Mouse (Mus musculus) hindbrain, embryonic 10.5 days (tissue): ENCODE measurements around the gene Ranbp6. TPM values are rescaled to one million over a fixed set of nuclear protein-coding genes. Genes with fewer than 3 reads are reported as not detected.

ENCODE experiments used
- DNase-seq: peaks from one replicate; pipeline ENCODE4 v3.0.0-alpha.2; 2017; ENCODE audit warnings: low spot score
- H3K27ac ChIP-seq: fragments of 300-500 bp; sonication (generic); 2 replicates; pipeline ENCODE4 v1.5.1; 2016; ENCODE audit warnings: mild to moderate bottlenecking, moderate library complexity
- H3K27me3 ChIP-seq: fragments of 300-500 bp; sonication (generic); 2 replicates; pipeline ENCODE4 v1.6.1; 2016; ENCODE audit warnings: mild to moderate bottlenecking; ENCODE audit not compliant: poor library complexity, insufficient read depth, severe bottlenecking
- H3K36me3 ChIP-seq: fragments of 300-500 bp; sonication (generic); 2 replicates; pipeline ENCODE4 v1.6.1; 2016; ENCODE audit warnings: mild to moderate bottlenecking, moderate library complexity
- H3K4me1 ChIP-seq: fragments of 300-500 bp; sonication (generic); replicated peaks from 2 replicates; pipeline ENCODE4 v1.6.1; 2016; ENCODE audit warnings: mild to moderate bottlenecking
- H3K4me3 ChIP-seq: fragments of 300-500 bp; sonication (generic); 2 replicates; pipeline ENCODE4 v1.5.1; 2016; ENCODE audit warnings: mild to moderate bottlenecking, moderate library complexity
- H3K9me3 ChIP-seq: fragments of 300-500 bp; sonication (generic); 2 replicates; pipeline ENCODE4 v1.6.1; 2016; ENCODE audit warnings: mild to moderate bottlenecking, moderate library complexity
- WGBS: fragments of 180-500 bp; shearing (Covaris S2); methylation state at CpG from one replicate; pipeline ENCODE4 v1.1.7; 2016; 5-methylcytosine and 5-hydroxymethylcytosine counted together
- polyA plus RNA-seq: library from polyadenylated mRNA; unstranded; fragments of >200 nt; fragmentation: Nextera tagmentation; extraction: Ambion mirVana; gene quantifications from 2 replicates; pipeline ENCODE4 v1.2.1, GENCODE M21; 2016

Ranbp6 gene
- polyA plus RNA-seq, 1 experiment from 2014 or later = 24.7 TPM

DNA sequence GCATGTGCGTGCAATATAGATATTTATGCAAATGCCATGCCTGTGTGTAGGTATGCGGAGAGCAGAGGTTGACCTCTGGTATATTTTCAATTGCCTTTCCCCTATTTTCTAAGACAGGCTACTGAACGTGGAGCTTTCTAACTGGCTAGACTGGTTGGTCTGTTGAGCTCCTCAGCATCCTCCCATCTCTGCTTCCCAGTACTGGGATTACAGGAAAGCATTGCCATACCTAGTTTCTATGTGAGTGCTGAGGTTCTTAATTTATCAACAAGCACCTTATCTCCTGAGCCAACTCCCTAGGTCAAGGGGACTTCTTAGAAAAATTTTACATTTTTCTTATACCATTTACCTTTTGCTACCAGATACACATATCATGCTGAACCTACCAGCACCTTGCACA is 15.4 kb downstream of the Ranbp6 start:
- Histone ChIP-seq H3K36me3 (peaks cover 5% of the 10 kb centered on the region; the same call in 1 of the 2 replicates), H3K4me1 (no peaks in the 10 kb centered on the region), H3K27me3 (no peaks in the 10 kb centered on the region), H3K9me3 (no peaks in the 10 kb centered on the region), H3K27ac (no peak overlapping the region), H3K4me3 (no peak overlapping the region)
- WGBS = 84% methylated on average over 3 of the region's 3 CpGs
- DNase-seq = no peak

DNA sequence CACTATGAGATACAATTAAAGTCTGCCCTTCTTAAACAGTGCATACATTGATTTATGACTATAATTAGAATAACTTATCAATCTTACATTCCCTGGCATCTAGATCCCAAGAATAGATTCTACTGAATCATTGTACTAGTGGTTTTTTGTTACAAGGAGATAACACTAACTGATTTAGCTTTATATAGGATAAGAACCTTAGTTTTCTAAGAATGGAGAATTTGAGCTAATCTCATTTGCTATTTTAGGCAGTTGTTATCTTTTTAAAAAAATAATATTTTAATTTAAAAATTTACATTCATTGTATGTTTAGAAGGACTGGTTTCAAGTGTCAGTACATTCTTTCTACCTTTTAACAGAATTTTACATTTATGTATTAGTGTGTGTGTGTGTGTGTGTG is 24.8 kb downstream of the Ranbp6 start:
- H3K9me3 ChIP-seq = no peaks in the 10 kb centered on the region
- DNase-seq = no peak
- H3K4me1 ChIP-seq = no peaks in the 10 kb centered on the region
- no peak overlapping the region for H3K4me3 ChIP-seq
- no peaks in the 10 kb centered on the region for H3K27me3 ChIP-seq
- peaks cover 12% of the 10 kb centered on the region for H3K36me3 ChIP-seq
- H3K27ac ChIP-seq = no peak overlapping the region

DNA sequence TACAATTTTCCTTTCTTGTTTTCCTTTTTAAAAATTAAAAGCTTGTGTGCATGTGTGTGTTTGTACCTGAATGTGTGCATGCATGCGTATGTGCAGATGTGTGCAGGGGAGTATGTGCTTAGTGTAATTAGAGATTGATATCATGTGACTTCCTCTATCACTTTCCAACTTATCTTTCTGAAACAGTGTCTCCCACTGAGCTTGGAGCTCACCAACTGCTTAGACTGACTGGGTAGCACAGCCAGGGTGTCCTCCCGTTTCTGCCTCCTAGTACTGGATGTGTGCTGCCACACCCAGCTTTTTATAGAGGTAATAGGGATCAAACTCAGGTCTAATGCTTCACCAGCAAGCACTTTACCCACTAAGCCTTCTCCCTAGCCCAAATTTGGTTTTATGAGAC is 29.9 kb downstream of the Ranbp6 start:
- DNase-seq = no peak
- Histone ChIP-seq H3K36me3 (peaks cover 15% of the 10 kb centered on the region), H3K4me1 (no peaks in the 10 kb centered on the region), H3K27me3 (no peaks in the 10 kb centered on the region), H3K4me3 (no peak overlapping the region), H3K9me3 (no peaks in the 10 kb centered on the region), H3K27ac (no peak overlapping the region)
- 90% methylated on average over 2 of the region's 2 CpGs for WGBS

Other genes with a start within 250 kb of the Ranbp6 start
- gene Ermp1, start 164.6 kb downstream of the Ranbp6 start, polyA plus RNA-seq = 12.8 and 16.1 TPM in 2 replicates
- 0.26 and 0.60 TPM in 2 replicates for gene Mlana, start 115.2 kb downstream of the Ranbp6 start, polyA plus RNA-seq
- 4.0 and 4.1 TPM in 2 replicates for gene 9930021J03Rik, start 7.0 kb downstream of the Ranbp6 start, polyA plus RNA-seq
- gene Il33, start 112.1 kb upstream of the Ranbp6 start, polyA plus RNA-seq = 0.66 and 0.84 TPM in 2 replicates
- not detected in 2 replicates for gene Trpd52l3, start 190.8 kb upstream of the Ranbp6 start, polyA plus RNA-seq
- gene Uhrf2, start 217.5 kb upstream of the Ranbp6 start, polyA plus RNA-seq = 66.8 and 83.7 TPM in 2 replicates